Mouse (Mus musculus) stomach, postnatal 0 days (tissue): Measurements from ENCODE around the gene Rnf34.

Experiments
- CTCF ChIP-seq: IDR thresholded peaks from 2 replicates; pipeline ENCODE4 v1.5.1; 2016; ENCODE audit warnings: antibody characterized with exemption, low read depth, mild to moderate bottlenecking, moderate library complexity
- EP300 ChIP-seq: optimal IDR thresholded peaks from 2 replicates; pipeline ENCODE3; 2016; ENCODE audit warnings: antibody characterized with exemption

DNA sequence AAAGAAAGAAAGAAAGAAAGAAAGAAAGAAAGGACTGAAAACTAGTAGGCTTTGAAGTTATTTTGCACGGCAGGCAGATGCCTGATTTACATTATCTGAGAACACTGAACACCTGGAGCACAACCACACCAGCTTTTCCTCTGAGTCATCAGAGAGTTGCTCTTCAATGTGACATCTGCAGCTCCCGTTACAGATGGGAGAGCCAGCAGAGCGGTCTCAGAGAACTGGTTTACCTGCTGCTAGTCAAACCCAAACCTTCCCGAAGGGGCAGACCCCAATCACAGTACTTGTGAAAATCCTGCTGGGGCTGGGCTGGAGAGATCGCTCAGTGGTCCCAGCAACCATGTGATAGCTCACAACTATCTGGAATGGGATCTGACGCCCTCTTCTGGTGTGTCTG lies 25.4 kb upstream of the Rnf34 start:
- no peak for TF ChIP-seq CTCF
- no peak for TF ChIP-seq EP300
